In genomic region chr17:42860370-42860769, GRCm38 (mm10) we compare ENCODE assay signal across 22 mouse cellular contexts. TPM values are rescaled to one million over a fixed set of nuclear protein-coding genes. Genes with fewer than 3 reads are reported as not detected.
DNase-seq lines count a peak whose midpoint lies in the region; ATAC-seq and TF ChIP-seq lines count a peak whose summit lies in the region.
"Had no signal": no experiment of that assay in that cellular context is flagged by ENCODE, and none has a peak within 500 bp of the region (broad histone marks: within the 10 kb centered on the region; RNA-seq: fewer than 3 reads in every experiment).

No protein-coding gene starts in this region.

- H3K4me3 ChIP-seq in lung, postnatal 0 days (ENCODE audit: low read depth, low read length), result no peak overlapping the region
- no peak overlapping the region for H3K4me3 ChIP-seq in layer of hippocampus, adult 2 months
- H3K4me3 ChIP-seq in kidney, embryonic 15.5 days (replicated peaks), result no peak overlapping the region
- H3K4me3 ChIP-seq: heart, embryonic 13.5 days; liver, embryonic 15.5 days; lung, embryonic 15.5 days had no signal

- H3K9me3 ChIP-seq in lung, postnatal 0 days (ENCODE audit: low read length), result no peaks in the 10 kb centered on the region
- H3K9me3 ChIP-seq in kidney, embryonic 15.5 days (replicated peaks), result no peaks in the 10 kb centered on the region
- H3K9me3 ChIP-seq: heart, embryonic 13.5 days; liver, embryonic 15.5 days; lung, embryonic 15.5 days had no signal

- H3K4me1 ChIP-seq in lung, postnatal 0 days (ENCODE audit: insufficient read depth, low read depth, low read length), result no peaks in the 10 kb centered on the region
- H3K4me1 ChIP-seq in kidney, embryonic 15.5 days, result 0 out of 2 replicates have a peak, but pooled peaks cover 3% of the 10 kb centered on the region
- H3K4me1 ChIP-seq: lung, embryonic 15.5 days had no signal

- H3K27me3 ChIP-seq in lung, postnatal 0 days (replicated peaks; ENCODE audit: insufficient read depth, low read length), result no peaks in the 10 kb centered on the region
- H3K27me3 ChIP-seq in kidney, embryonic 15.5 days, result no peaks in the 10 kb centered on the region
- H3K27me3 ChIP-seq: heart, embryonic 13.5 days; liver, embryonic 15.5 days; lung, embryonic 15.5 days had no signal

- 73% methylated on average over 1 of the region's 1 CpGs for WGBS in lung, postnatal 0 days
- 88% methylated on average over 1 of the region's 1 CpGs for WGBS in kidney, embryonic 15.5 days

- no peak for TF ChIP-seq EP300 in lung, postnatal 0 days (IDR thresholded peaks at IDR 0.05)

- H3K4me2 ChIP-seq in lung, postnatal 0 days (replicated peaks; ENCODE audit: low read depth, low read length), result no peak overlapping the region
- no peak overlapping the region for H3K4me2 ChIP-seq in kidney, embryonic 15.5 days
- H3K4me2 ChIP-seq: heart, embryonic 13.5 days; liver, embryonic 15.5 days; lung, embryonic 15.5 days had no signal

- peak; percentile 14 for DNase-seq in lung, postnatal 25 days (ENCODE audit: low spot score)
- no peak for DNase-seq in lung, postnatal 0 days (ENCODE audit: low spot score)
- DNase-seq in thymus, postnatal 10 days (ENCODE audit: low spot score in 2 of 2), result peak; percentile 32 to 36
- DNase-seq in layer of hippocampus, adult 2 months (ENCODE audit: low spot score in 2 of 2), result no peak
- DNase-seq in neural tube, embryonic 10.5 days (ENCODE audit: extremely low spot score, low spot score), result no peak
- DNase-seq: adrenal gland, postnatal 25 days; cerebellum, adult 9-11 months; gastrocnemius, postnatal 10 days; heart, adult 18-20 months; heart, postnatal 14 days; kidney, postnatal 4 days; layer of hippocampus, adult 9-11 months; retina, postnatal 1 day had no signal

- no peak overlapping the region for H3K9ac ChIP-seq in lung, postnatal 0 days (replicated peaks; ENCODE audit: low read depth)
- no peak overlapping the region for H3K9ac ChIP-seq in kidney, embryonic 15.5 days
- H3K9ac ChIP-seq: heart, embryonic 13.5 days; liver, embryonic 15.5 days; lung, embryonic 15.5 days had no signal

- no peak for ATAC-seq in lung, postnatal 0 days
- ATAC-seq in inflammation-experienced regulatory T-cells, adult 6 months, result peak; percentile 47
- no peak for ATAC-seq in kidney, embryonic 15.5 days (replicated peaks; ENCODE audit: low FRiP score)
- ATAC-seq: forebrain, embryonic 16.5 days; hindbrain, postnatal 0 days; intestine, postnatal 0 days had no signal

- no peaks in the 10 kb centered on the region for H3K36me3 ChIP-seq in lung, postnatal 0 days (ENCODE audit: insufficient read depth, low read length)
- no peaks in the 10 kb centered on the region for H3K36me3 ChIP-seq in kidney, embryonic 15.5 days
- H3K36me3 ChIP-seq: liver, embryonic 15.5 days; lung, embryonic 15.5 days had no signal

- no peak overlapping the region for H3K27ac ChIP-seq in lung, postnatal 0 days (ENCODE audit: low read length)
- no peak overlapping the region for H3K27ac ChIP-seq in layer of hippocampus, adult 2 months
- no peak overlapping the region for H3K27ac ChIP-seq in kidney, embryonic 15.5 days
- H3K27ac ChIP-seq: heart, embryonic 13.5 days; hindbrain, postnatal 0 days; liver, embryonic 15.5 days; lung, embryonic 15.5 days; macrophage had no signal

- no peak for TF ChIP-seq CTCF in lung, postnatal 0 days (IDR thresholded peaks at IDR 0.05)
- no peak for TF ChIP-seq CTCF in layer of hippocampus, adult 2 months (conservative IDR thresholded peaks at IDR 0.05)

RNA-seq across cellular contexts. Expression of gene Cd2ap, which starts 16.1 kb away (rescaled TPM):
- 23.1 and 27.3 TPM in 2 replicates for polyA plus RNA-seq in lung, postnatal 0 days (2015; fragmentation: Nextera tagmentation; extraction: Ambion mirVana)
- polyA plus RNA-seq in inflammation-experienced regulatory T-cells, adult 6 months (2017; shearing (Covaris generic)), result 10 to 100 TPM in 2 of 3 experiments, 1 to 10 TPM in 1; 4.4 to 14.9 (median 14.9) TPM
- total RNA-seq in layer of hippocampus, adult 2 months (2021), result 10 to 100 TPM; 20.6 to 22.5 TPM
- polyA plus RNA-seq in kidney, embryonic 15.5 days (2015; fragmentation: Nextera tagmentation; extraction: Ambion mirVana), result 34.2 and 39.9 TPM in 2 replicates

Comparison
In these comparisons a context has a peak if more than half of its experiments do, and no peak if none do; other contexts are left out.
1. DNase-seq: peak in lung, postnatal 25 days (single experiment) and thymus, postnatal 10 days (2 of 2); none in lung, postnatal 0 days (single experiment), layer of hippocampus, adult 2 months (0 of 2) and neural tube, embryonic 10.5 days (single experiment).